In genomic region chr8:49699058-49699457, GRCm38 (mm10) we compare ENCODE assay signal across 24 mouse cellular contexts.
DNase-seq lines count a peak whose midpoint lies in the region; ATAC-seq and TF ChIP-seq lines count a peak whose summit lies in the region.
"Had no signal": no experiment of that assay in that cellular context is flagged by ENCODE, and none has a peak within 500 bp of the region (broad histone marks: within the 10 kb centered on the region; RNA-seq: fewer than 3 reads in every experiment).

No protein-coding gene starts in this region.

- H3K36me3 ChIP-seq in embryonic facial prominence, embryonic 11.5 days (replicated peaks; ENCODE audit: control insufficient read depth, insufficient read depth, low read depth, low read length) = no peaks in the 10 kb centered on the region
- H3K36me3 ChIP-seq in embryonic facial prominence, embryonic 10.5 days (replicated peaks) = no peaks in the 10 kb centered on the region
- peaks cover 0 to 2% of the 10 kb centered on the region in 2 experiments; a peak in 2 of 4 replicates for H3K36me3 ChIP-seq in MEL (ENCODE audit: control insufficient read depth in 1 of 2, insufficient read depth in 2 of 2, low read length in 2 of 2)
- no peaks in the 10 kb centered on the region for H3K36me3 ChIP-seq in hindbrain, embryonic 14.5 days (replicated peaks; ENCODE audit: control insufficient read depth, insufficient read depth)
- H3K36me3 ChIP-seq: G1E had no signal

- H3K27me3 ChIP-seq in embryonic facial prominence, embryonic 11.5 days (ENCODE audit: control insufficient read depth, insufficient read depth, low read length) = no peaks in the 10 kb centered on the region
- no peaks in the 10 kb centered on the region for H3K27me3 ChIP-seq in embryonic facial prominence, embryonic 10.5 days (replicated peaks; ENCODE audit: low read depth, poor library complexity, severe bottlenecking)
- H3K27me3 ChIP-seq in MEL (ENCODE audit: control insufficient read depth in 1 of 2, insufficient read depth in 2 of 2, low read length in 2 of 2) = no peaks in the 10 kb centered on the region
- H3K27me3 ChIP-seq in hindbrain, embryonic 14.5 days (ENCODE audit: control insufficient read depth, insufficient read depth, low read length) = no peaks in the 10 kb centered on the region
- H3K27me3 ChIP-seq: CH12.LX had no signal

- no peaks in the 10 kb centered on the region for H3K9me3 ChIP-seq in embryonic facial prominence, embryonic 11.5 days (replicated peaks; ENCODE audit: control insufficient read depth, low read length)
- H3K9me3 ChIP-seq in embryonic facial prominence, embryonic 10.5 days = no peaks in the 10 kb centered on the region
- no peaks in the 10 kb centered on the region for H3K9me3 ChIP-seq in MEL (replicated peaks; ENCODE audit: insufficient read depth, low read length)
- no peaks in the 10 kb centered on the region for H3K9me3 ChIP-seq in hindbrain, embryonic 14.5 days (ENCODE audit: control insufficient read depth, low read length)

- no peak for ATAC-seq in embryonic facial prominence, embryonic 11.5 days (replicated peaks; ENCODE audit: insufficient number of reproducible peaks, low FRiP score, low TSS enrichment, low read depth)
- ATAC-seq in hindbrain, embryonic 14.5 days (ENCODE audit: low FRiP score) = no peak
- ATAC-seq: activated CD4-positive, CD25-positive, alpha-beta regulatory T cell, adult 4 months; CD4-positive, CD25-positive, alpha-beta regulatory T cell, adult 4 months; Patski had no signal

- 54% methylated on average over 4 of the region's 4 CpGs for WGBS in embryonic facial prominence, embryonic 11.5 days
- WGBS in embryonic facial prominence, embryonic 10.5 days = 63% methylated on average over 4 of the region's 4 CpGs
- WGBS in hindbrain, embryonic 14.5 days = 67% methylated on average over 4 of the region's 4 CpGs

- no peak overlapping the region for H3K27ac ChIP-seq in embryonic facial prominence, embryonic 11.5 days (replicated peaks; ENCODE audit: low read depth, low read length)
- H3K27ac ChIP-seq in embryonic facial prominence, embryonic 10.5 days (replicated peaks) = no peak overlapping the region
- H3K27ac ChIP-seq in MEL (ENCODE audit: control insufficient read depth, low read depth, low read length) = no peak overlapping the region
- H3K27ac ChIP-seq in hindbrain, embryonic 14.5 days = no peak overlapping the region

- no peaks in the 10 kb centered on the region for H3K4me1 ChIP-seq in embryonic facial prominence, embryonic 11.5 days (ENCODE audit: control insufficient read depth, insufficient read depth, low read length)
- H3K4me1 ChIP-seq in embryonic facial prominence, embryonic 10.5 days = no peaks in the 10 kb centered on the region; the same call in 1 of the 2 replicates
- H3K4me1 ChIP-seq in MEL (ENCODE audit: control insufficient read depth in 1 of 2, insufficient read depth in 2 of 2, low read length in 2 of 2) = peaks cover 0 to 2% of the 10 kb centered on the region in 2 experiments; a peak in 1 of 4 replicates
- no peaks in the 10 kb centered on the region for H3K4me1 ChIP-seq in hindbrain, embryonic 14.5 days (replicated peaks; ENCODE audit: control insufficient read depth, insufficient read depth, low read length)

- peak; percentile 59 to 73; a peak in 3 of 4 replicates for TF ChIP-seq EP300 in MEL (IDR thresholded peaks at IDR 0.05; ENCODE audit: low read depth in 1 of 2, low read length in 2 of 2)

- H3K4me2 ChIP-seq in embryonic facial prominence, embryonic 11.5 days (ENCODE audit: low read depth, low read length) = no peak overlapping the region
- H3K4me2 ChIP-seq in hindbrain, embryonic 14.5 days (replicated peaks) = no peak overlapping the region

- DNase-seq in embryonic facial prominence, embryonic 11.5 days (ENCODE audit: low spot score) = peak; percentile 22
- DNase-seq in embryonic facial prominence, embryonic 10.5 days (ENCODE audit: low spot score) = no peak
- peak; percentile 54 for DNase-seq in MEL (ENCODE audit: low read depth, low spot score)
- peak; percentile 36 for DNase-seq in MEL-GATA-1-ER (ENCODE audit: extremely low read depth, low read depth)
- no peak for DNase-seq in hindbrain, embryonic 14.5 days (ENCODE audit: low spot score)
- DNase-seq in MN1 (ENCODE audit: low spot score) = no peak
- DNase-seq: adrenal gland, adult 2 months; adrenal gland, adult 8-10 months; adrenal gland, postnatal 10 days; adrenal gland, postnatal 14 days; adrenal gland, postnatal 25 days; adrenal gland, postnatal 36 days; B cell, adult 2 months; cerebellum, adult 11 months; cerebellum, adult 11-12 months; cerebellum, adult 18-20 months; cerebellum, adult 2 months; cerebellum, adult 8-10 months; cerebellum, adult 9-10 months had no signal

- H3K9ac ChIP-seq in embryonic facial prominence, embryonic 11.5 days (replicated peaks; ENCODE audit: low read length) = no peak overlapping the region
- no peak overlapping the region for H3K9ac ChIP-seq in MEL (ENCODE audit: control insufficient read depth, low read depth, low read length, poor library complexity, severe bottlenecking)
- H3K9ac ChIP-seq in hindbrain, embryonic 14.5 days = no peak overlapping the region

- H3K79me2 ChIP-seq in MEL (ENCODE audit: control insufficient read depth, insufficient read depth, low read length, poor library complexity) = no peaks in the 10 kb centered on the region

- no peak overlapping the region for H3K4me3 ChIP-seq in embryonic facial prominence, embryonic 11.5 days (ENCODE audit: low read depth, low read length)
- no peak overlapping the region for H3K4me3 ChIP-seq in embryonic facial prominence, embryonic 10.5 days
- no peak overlapping the region for H3K4me3 ChIP-seq in MEL (ENCODE audit: control insufficient read depth in 1 of 2, insufficient read depth in 1 of 2, low read depth in 2 of 2, low read length in 2 of 2)
- no peak overlapping the region for H3K4me3 ChIP-seq in hindbrain, embryonic 14.5 days (replicated peaks; ENCODE audit: low read length)

- no peak for TF ChIP-seq CTCF in MEL (IDR thresholded peaks at IDR 0.05 in 2 of 3, conservative IDR thresholded peaks at IDR 0.05 in 1 of 3; ENCODE audit: control insufficient read depth in 1 of 3, insufficient read depth in 1 of 3, low read depth in 2 of 3, low read length in 3 of 3, poor library complexity in 1 of 3, severe bottlenecking in 1 of 3)

- no peak for TF ChIP-seq POLR2A in MEL (IDR thresholded peaks at IDR 0.05; ENCODE audit: control insufficient read depth in 1 of 2, insufficient read depth in 1 of 2, low read depth in 1 of 2, low read length in 2 of 2, poor library complexity in 1 of 2)

- TF ChIP-seq RAD21 in MEL (IDR thresholded peaks at IDR 0.05; ENCODE audit: low read depth, low read length) = no peak

TF ChIP-seq in MEL, 35 proteins besides CTCF, POLR2A, EP300 and RAD21:
- TF ChIP-seq SIN3A (IDR thresholded peaks at IDR 0.05; ENCODE audit: low read length) = no peak
- TF ChIP-seq CHD1 (IDR thresholded peaks at IDR 0.05; ENCODE audit: low read depth, low read length) = no peak
- TF ChIP-seq ZC3H11A (IDR thresholded peaks at IDR 0.05; ENCODE audit: low read depth, low read length) = no peak; the same call in 1 of the 2 replicates
- TF ChIP-seq CHD2 (IDR thresholded peaks at IDR 0.05; ENCODE audit: low read length) = no peak
- no peak for TF ChIP-seq USF1 (IDR thresholded peaks at IDR 0.05; ENCODE audit: low read depth, low read length)
- TF ChIP-seq ELF1 (IDR thresholded peaks at IDR 0.05; ENCODE audit: low read depth, low read length) = no peak
- no peak for TF ChIP-seq SMC3 (IDR thresholded peaks at IDR 0.05; ENCODE audit: low read depth, low read length)
- TF ChIP-seq ZNF384 (IDR thresholded peaks at IDR 0.05; ENCODE audit: low read depth, low read length) = no peak
- TF ChIP-seq JUND (IDR thresholded peaks at IDR 0.05; ENCODE audit: low read depth, low read length) = no peak
- no peak for TF ChIP-seq NRF1 (IDR thresholded peaks at IDR 0.05; ENCODE audit: insufficient read depth, low read depth, low read length, poor library complexity, severe bottlenecking)
- peak; percentile 11; the same call in 1 of the 2 replicates for TF ChIP-seq ETS1 (IDR thresholded peaks at IDR 0.05; ENCODE audit: low read depth, low read length)
- TF ChIP-seq MAZ (IDR thresholded peaks at IDR 0.05; ENCODE audit: low read depth, low read length) = no peak
- TF ChIP-seq MAFK (IDR thresholded peaks at IDR 0.05; ENCODE audit: borderline replicate concordance, low read depth, low read length) = no peak
- no peak for TF ChIP-seq POLR2AphosphoS5 (IDR thresholded peaks at IDR 0.05; ENCODE audit: borderline replicate concordance, low read depth, low read length)
- peak; percentile 70 for TF ChIP-seq GATA1 (IDR thresholded peaks at IDR 0.05; ENCODE audit: low read depth, low read length)
- no peak for TF ChIP-seq TBP (IDR thresholded peaks at IDR 0.05; ENCODE audit: low read depth, low read length)
- TF ChIP-seq TCF12 (IDR thresholded peaks at IDR 0.05; ENCODE audit: low read depth, low read length) = 0 out of 2 replicates have a peak, but pooled peaks have one; percentile 20
- TF ChIP-seq TAL1 (IDR thresholded peaks at IDR 0.05; ENCODE audit: low read length) = no peak
- no peak for TF ChIP-seq GABPA (IDR thresholded peaks at IDR 0.05; ENCODE audit: low read depth, low read length)
- TF ChIP-seq RCOR1 (IDR thresholded peaks at IDR 0.05; ENCODE audit: low read depth, low read length) = peak; percentile 69
- TF ChIP-seq MYB (IDR thresholded peaks at IDR 0.05; ENCODE audit: low read depth, low read length) = no peak
- no peak for TF ChIP-seq ZKSCAN1 (IDR thresholded peaks at IDR 0.05; ENCODE audit: low read depth, low read length)
- peak; percentile 19; the same call in 1 of the 2 replicates for TF ChIP-seq BHLHE40 (IDR thresholded peaks at IDR 0.05; ENCODE audit: borderline replicate concordance, low read depth, low read length)

Comparison
In these comparisons a context has a peak if more than half of its experiments do, and no peak if none do; other contexts are left out.
1. DNase-seq: peak in embryonic facial prominence, embryonic 11.5 days (single experiment), MEL (single experiment) and MEL-GATA-1-ER (single experiment); none in embryonic facial prominence, embryonic 10.5 days (single experiment), hindbrain, embryonic 14.5 days (single experiment) and MN1 (single experiment).